Mouse (Mus musculus) limb, embryonic 13.5 days (tissue): ENCODE results near the gene Obscn. TPM values are rescaled to one million over a fixed set of nuclear protein-coding genes. Genes with fewer than 3 reads are reported as not detected.

Experiments used
- ATAC-seq: fragments of 200-750 bp; cut with Nextera tagmentation; 2 replicates; pipeline ENCODE4 v1.8.0; 2017; ENCODE audit warnings: low read depth, moderate number of reproducible peaks, moderate TSS enrichment; ENCODE audit not compliant: low FRiP score
- H3K27ac ChIP-seq: fragments of 300-500 bp; sonication (generic); 2 replicates; pipeline ENCODE4 v1.5.1; 2015; ENCODE audit warnings: inconsistent platforms, mild to moderate bottlenecking, moderate library complexity
- H3K27me3 ChIP-seq: fragments of 300-500 bp; sonication (generic); 2 replicates; pipeline ENCODE4 v1.6.1; 2015; ENCODE audit warnings: mild to moderate bottlenecking, inconsistent platforms
- H3K36me3 ChIP-seq: fragments of 300-500 bp; sonication (generic); 2 replicates; pipeline ENCODE4 v1.6.1; 2015; ENCODE audit warnings: inconsistent platforms, mild to moderate bottlenecking, moderate library complexity
- H3K4me1 ChIP-seq: fragments of 300-500 bp; sonication (generic); 2 replicates; pipeline ENCODE4 v1.6.1; 2015; ENCODE audit warnings: inconsistent platforms
- H3K4me2 ChIP-seq: fragments of 300-500 bp; sonication (generic); replicated peaks from 2 replicates; pipeline ENCODE4 v1.6.1; 2015; ENCODE audit warnings: inconsistent platforms, mild to moderate bottlenecking, moderate library complexity
- H3K4me3 ChIP-seq: fragments of 300-500 bp; sonication (generic); 2 replicates; pipeline ENCODE4 v1.5.1; 2015; ENCODE audit warnings: moderate library complexity, mild to moderate bottlenecking, inconsistent platforms
- H3K9ac ChIP-seq: fragments of 300-500 bp; sonication (generic); 2 replicates; pipeline ENCODE4 v1.6.1; 2015; ENCODE audit warnings: mild to moderate bottlenecking, inconsistent platforms
- H3K9me3 ChIP-seq: fragments of 300-500 bp; sonication (generic); 2 replicates; pipeline ENCODE4 v1.6.1; 2016; ENCODE audit warnings: inconsistent platforms
- WGBS: fragments of 180-500 bp; shearing (Covaris S2); methylation state at CpG from one replicate; pipeline ENCODE4 v1.1.7; 2015; 5-methylcytosine and 5-hydroxymethylcytosine counted together
- polyA plus RNA-seq: library from polyadenylated mRNA; unstranded; fragments of >200 nt; fragmentation: Nextera tagmentation; extraction: Ambion mirVana; gene quantifications from 2 replicates; pipeline ENCODE4 v1.2.1, GENCODE M21; 2015

Gene Obscn
- polyA plus RNA-seq = 1.5 and 1.7 TPM in 2 replicates

DNA sequence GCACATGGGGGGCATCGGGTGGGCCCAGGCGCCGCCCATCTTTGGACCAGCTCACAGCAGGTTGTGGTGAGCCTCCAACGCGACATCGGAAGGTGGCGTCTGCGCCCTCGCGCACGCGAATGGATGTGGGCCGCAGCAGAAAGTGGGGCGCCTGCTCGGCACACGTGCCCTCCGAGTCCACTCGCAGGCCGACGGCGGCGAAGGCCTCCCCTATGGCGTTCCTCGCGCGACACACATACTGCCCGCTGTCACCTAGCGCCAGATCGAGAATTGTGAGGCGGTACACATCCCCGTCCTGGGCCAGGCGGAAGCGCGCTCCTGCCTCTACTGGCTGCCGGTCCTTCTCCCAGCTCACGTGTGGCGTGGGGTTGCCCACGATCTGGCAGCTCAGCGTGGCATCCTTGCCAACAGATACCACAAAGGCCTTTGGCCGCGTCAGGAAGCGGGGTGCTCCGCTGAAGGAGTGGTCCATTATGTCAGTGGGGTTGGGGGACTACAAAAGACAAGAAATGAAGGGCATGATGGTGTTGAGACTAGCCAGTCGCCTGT lies at the start of gene Obscn:
Gene Obscn (minus strand): TSS at position 499 of the 549 bp plus-strand sequence.
- H3K27ac ChIP-seq = no peak within 1 kb of the TSS
- ATAC-seq = no peak
- peak within 1 kb of the TSS; percentile 31 for H3K4me3 ChIP-seq
- H3K4me2 ChIP-seq = peak within 1 kb of the TSS; percentile 54
- H3K36me3 ChIP-seq = no peaks in the 10 kb centered on the region
- H3K4me1 ChIP-seq = peaks cover 12% of the 10 kb centered on the region
- H3K9ac ChIP-seq = peak within 1 kb of the TSS; percentile 43
- peaks cover 82% of the 10 kb centered on the region for H3K27me3 ChIP-seq
- 23% methylated on average over 44 of the region's 44 CpGs for WGBS
- H3K9me3 ChIP-seq = no peaks in the 10 kb centered on the region

DNA sequence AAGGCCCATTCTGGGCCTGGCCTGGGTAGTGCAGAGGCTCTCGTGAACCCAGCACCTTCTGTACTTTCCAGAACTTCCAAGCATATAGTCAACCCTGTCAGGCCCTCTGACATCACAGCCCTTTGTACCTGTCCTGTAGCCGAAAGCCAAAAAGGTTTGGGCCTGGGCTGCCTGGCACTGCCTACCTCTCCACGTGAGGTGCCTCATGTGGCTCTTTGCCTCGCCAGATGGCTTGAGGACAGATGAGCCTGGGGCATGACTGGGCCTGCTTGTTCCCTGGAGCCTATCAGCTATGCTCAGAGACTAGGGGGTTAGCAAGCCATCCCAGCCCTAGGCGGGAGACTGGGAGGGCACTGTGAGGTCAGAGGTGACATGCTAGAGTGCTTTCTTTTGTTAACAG lies 49.3 kb upstream of the Obscn start:
- H3K9ac ChIP-seq = no peak overlapping the region
- H3K27me3 ChIP-seq = peaks cover 16% of the 10 kb centered on the region
- WGBS = 83% methylated on average over 5 of the region's 5 CpGs
- no peaks in the 10 kb centered on the region for H3K9me3 ChIP-seq
- no peak for ATAC-seq
- H3K4me3 ChIP-seq = no peak overlapping the region
- no peak overlapping the region for H3K4me2 ChIP-seq
- peaks cover 11% of the 10 kb centered on the region; the same call in 1 of the 2 replicates for H3K4me1 ChIP-seq
- H3K36me3 ChIP-seq = peaks cover 44% of the 10 kb centered on the region
- no peak overlapping the region for H3K27ac ChIP-seq

DNA sequence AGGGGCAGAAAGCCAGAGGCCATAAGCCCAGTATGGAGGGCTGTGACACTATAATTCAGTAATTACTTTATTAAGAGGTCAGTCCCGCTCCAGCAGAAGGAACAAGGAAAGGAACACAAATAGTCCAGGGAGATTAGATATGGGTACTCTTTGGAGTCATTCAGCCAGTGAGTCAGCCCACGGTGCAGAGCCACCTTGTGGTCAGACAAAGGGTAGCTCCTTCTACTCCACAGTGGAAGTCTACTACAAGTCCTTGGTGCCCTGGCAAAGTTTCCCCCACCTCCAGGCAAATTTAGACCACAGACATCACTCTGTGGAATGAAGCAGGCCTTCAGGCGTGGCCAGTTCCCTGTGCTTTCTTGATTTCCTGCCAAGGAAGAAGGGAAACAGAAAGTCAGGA lies 47.6 kb upstream of the Obscn start:
- H3K27me3 ChIP-seq = peaks cover 33% of the 10 kb centered on the region
- 0 out of 2 replicates have a peak, but pooled peaks cover 3% of the 10 kb centered on the region for H3K4me1 ChIP-seq
- WGBS = 45% methylated on average over 3 of the region's 3 CpGs
- H3K4me2 ChIP-seq = no peak overlapping the region
- H3K36me3 ChIP-seq = peaks cover 44% of the 10 kb centered on the region
- H3K9me3 ChIP-seq = no peaks in the 10 kb centered on the region
- no peak overlapping the region for H3K9ac ChIP-seq
- H3K27ac ChIP-seq = no peak overlapping the region
- no peak overlapping the region for H3K4me3 ChIP-seq
- no peak for ATAC-seq

DNA sequence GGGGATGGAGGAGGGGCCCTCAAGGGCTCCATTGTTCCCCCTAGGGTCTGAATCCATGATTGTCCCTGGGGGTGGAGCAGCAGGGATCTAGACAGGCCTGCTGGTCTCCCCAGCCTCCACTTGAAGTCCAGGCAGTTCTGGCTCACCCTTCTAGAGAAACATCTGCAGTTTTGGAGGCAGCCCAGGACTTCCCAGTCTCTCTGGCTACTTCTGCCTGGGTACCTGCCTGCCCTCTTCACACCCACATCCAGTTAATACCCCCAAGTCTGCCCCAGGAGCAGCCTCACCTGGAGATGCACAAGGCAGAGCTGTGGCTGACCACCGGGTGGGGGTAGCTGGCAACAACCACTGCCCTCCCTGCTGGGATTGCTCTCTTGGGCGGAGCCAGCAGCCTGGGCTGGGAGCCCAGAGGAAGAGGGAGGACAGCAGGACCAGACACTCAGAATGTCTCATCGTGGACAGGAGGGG lies 46.7 kb upstream of the Obscn start, which contains the start of gene Gjc2:
Gene Gjc2 (minus strand): TSS at position 350 of the 468 bp plus-strand sequence.
- H3K4me1 ChIP-seq = no peaks in the 10 kb centered on the region
- ATAC-seq = no peak
- no peak within 1 kb of the TSS for H3K27ac ChIP-seq
- H3K4me3 ChIP-seq = no peak within 1 kb of the TSS
- 40% methylated on average over 3 of the region's 3 CpGs for WGBS
- no peak within 1 kb of the TSS for H3K4me2 ChIP-seq
- H3K27me3 ChIP-seq = peaks cover 42% of the 10 kb centered on the region
- no peak within 1 kb of the TSS; the same call in 1 of the 2 replicates for H3K9ac ChIP-seq
- H3K36me3 ChIP-seq = peaks cover 44% of the 10 kb centered on the region
- no peaks in the 10 kb centered on the region for H3K9me3 ChIP-seq

DNA sequence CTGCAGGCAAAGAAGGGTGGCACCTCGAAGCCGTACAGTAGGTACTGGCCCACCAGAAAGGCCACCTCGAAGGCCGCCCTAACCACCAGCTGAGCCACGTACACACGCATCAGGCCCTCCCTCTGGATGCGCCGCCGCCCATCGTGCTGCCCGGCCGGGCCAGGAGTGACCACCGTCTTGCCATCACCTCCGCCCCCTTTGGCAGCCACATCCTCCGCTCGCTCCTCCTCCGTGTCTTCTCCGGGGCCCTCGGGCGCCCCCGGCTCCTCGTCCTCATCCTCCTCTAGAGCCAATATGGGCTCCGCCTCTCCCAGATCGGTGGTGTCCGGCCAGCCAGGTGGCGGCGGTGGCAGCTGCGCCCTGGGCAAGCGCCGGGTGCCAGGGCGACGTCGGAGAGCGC lies 40.7 kb upstream of the Obscn start:
- H3K9me3 ChIP-seq = no peaks in the 10 kb centered on the region
- WGBS = 6% methylated on average over 33 of the region's 34 CpGs
- no peak for ATAC-seq
- no peak overlapping the region for H3K27ac ChIP-seq
- peaks cover 94% of the 10 kb centered on the region for H3K27me3 ChIP-seq
- H3K36me3 ChIP-seq = no peaks in the 10 kb centered on the region
- 0 out of 2 replicates have a peak, but pooled peaks cover 14% of the 10 kb centered on the region for H3K4me1 ChIP-seq
- no peak overlapping the region for H3K9ac ChIP-seq
- H3K4me2 ChIP-seq = peak overlapping the region; percentile 51
- peak overlapping the region; percentile 34 for H3K4me3 ChIP-seq

DNA sequence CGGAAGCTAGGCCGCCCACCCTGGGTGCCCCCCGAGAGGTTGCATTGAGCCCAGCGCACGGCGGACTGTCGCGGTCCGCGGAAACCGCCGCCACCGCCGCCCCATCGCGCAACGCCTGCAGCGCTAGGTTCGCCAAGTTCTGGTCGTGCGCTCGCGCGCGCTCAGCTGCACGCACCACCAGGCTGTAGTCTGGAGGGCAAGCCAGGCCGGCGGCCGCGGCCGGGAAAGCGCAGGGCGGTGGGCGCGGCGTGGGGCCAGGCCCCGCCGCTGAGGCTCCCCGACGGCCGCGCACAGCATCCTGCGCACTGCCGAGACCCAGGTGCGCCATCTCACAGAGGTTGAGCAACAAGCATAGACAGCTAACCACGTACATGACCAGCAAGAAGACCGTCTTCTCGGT lies 40.3 kb upstream of the Obscn start:
- 3% methylated on average over 48 of the region's 48 CpGs for WGBS
- Histone ChIP-seq H3K4me3 (peak overlapping the region; percentile 34), H3K9me3 (no peaks in the 10 kb centered on the region), H3K4me1 (0 out of 2 replicates have a peak, but pooled peaks cover 14% of the 10 kb centered on the region), H3K36me3 (no peaks in the 10 kb centered on the region), H3K4me2 (peak overlapping the region; percentile 51), H3K9ac (no peak overlapping the region), H3K27me3 (peaks cover 89% of the 10 kb centered on the region), H3K27ac (no peak overlapping the region)
- ATAC-seq = no peak

DNA sequence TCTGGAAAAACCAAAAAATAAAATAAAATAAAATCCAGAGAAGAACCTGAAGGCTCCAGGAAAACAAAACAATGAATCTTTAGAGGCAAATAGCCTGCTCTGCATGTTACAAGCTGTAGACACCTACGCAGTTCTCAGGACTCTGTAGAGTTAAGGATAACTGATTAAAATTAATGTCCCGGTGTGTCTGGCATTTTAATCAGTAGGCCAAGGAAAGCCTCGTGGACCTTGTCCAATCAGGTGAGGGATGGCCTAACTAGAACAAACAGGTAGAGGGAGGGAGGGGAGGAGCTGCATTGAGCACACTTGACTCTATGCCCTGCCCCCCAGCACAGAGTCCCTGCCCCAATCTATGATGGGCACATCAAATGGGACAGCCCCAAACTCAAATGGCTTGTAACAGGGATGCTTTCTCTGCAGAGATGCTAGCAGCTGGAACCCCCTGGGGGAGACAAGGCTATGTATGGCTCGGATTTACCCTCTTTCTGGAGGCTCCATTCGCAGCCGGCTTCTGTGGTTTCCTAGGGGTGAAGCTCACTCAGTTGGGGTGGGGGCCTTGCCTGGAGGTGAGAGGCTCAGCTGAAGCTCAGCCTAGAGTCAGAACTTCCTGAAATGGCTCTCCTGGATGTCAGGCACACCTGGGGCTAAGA lies 38.1 kb upstream of the Obscn start:
- ATAC-seq = no peak
- Histone ChIP-seq H3K27me3 (peaks cover 68% of the 10 kb centered on the region), H3K4me2 (no peak overlapping the region), H3K9ac (no peak overlapping the region), H3K4me3 (no peak overlapping the region), H3K4me1 (0 out of 2 replicates have a peak, but pooled peaks cover 14% of the 10 kb centered on the region), H3K27ac (no peak overlapping the region), H3K36me3 (no peaks in the 10 kb centered on the region), H3K9me3 (no peaks in the 10 kb centered on the region)
- WGBS = 63% methylated on average over 6 of the region's 6 CpGs

DNA sequence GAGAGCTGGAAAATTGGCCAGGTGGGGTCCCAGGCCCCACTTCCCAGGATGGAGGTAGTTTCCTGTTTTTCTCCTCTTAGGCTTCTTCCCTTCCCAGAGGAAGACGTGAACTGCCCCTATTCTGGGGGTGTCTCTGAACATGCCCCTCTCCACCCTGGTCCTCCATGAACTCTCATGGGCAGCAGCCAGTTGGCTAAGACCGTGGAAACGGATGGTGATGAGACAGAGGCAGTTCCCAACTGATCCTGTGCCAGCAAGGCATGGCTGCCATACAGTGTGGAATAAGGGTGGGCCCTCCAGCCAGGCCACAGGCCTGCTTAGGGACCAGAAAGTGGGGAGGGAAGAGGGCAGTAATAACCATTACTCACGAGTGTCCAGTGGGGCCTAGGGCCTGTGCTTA lies 34.3 kb upstream of the Obscn start:
- 68% methylated on average over 4 of the region's 4 CpGs for WGBS
- no peaks in the 10 kb centered on the region for H3K36me3 ChIP-seq
- H3K4me1 ChIP-seq = no peaks in the 10 kb centered on the region
- no peak overlapping the region for H3K27ac ChIP-seq
- H3K4me3 ChIP-seq = no peak overlapping the region
- no peaks in the 10 kb centered on the region for H3K9me3 ChIP-seq
- H3K4me2 ChIP-seq = no peak overlapping the region
- no peak for ATAC-seq
- peaks cover 30% of the 10 kb centered on the region for H3K27me3 ChIP-seq
- H3K9ac ChIP-seq = no peak overlapping the region

DNA sequence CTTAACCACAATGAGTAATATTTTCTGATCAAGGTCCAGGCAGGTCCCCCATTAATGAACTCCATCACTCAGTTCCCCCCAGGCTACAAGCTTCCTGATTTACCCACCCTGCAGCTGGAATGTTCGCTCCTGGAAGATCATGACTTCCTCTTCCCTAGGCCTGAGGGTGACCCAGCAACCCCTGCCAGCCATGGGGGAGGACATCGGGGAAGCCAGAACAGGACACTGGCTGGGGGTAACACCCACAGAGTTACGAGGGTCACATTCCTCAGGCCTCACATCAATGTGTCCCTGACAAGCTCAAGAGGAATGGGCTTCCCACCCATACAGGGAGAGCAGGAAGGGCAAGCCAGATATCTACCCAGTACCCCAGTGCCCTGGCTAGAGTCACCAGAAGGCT lies 33.6 kb upstream of the Obscn start:
- Histone ChIP-seq H3K4me2 (no peak overlapping the region), H3K9me3 (no peaks in the 10 kb centered on the region), H3K36me3 (no peaks in the 10 kb centered on the region), H3K4me3 (no peak overlapping the region), H3K27me3 (peaks cover 23% of the 10 kb centered on the region), H3K4me1 (no peaks in the 10 kb centered on the region), H3K9ac (0 out of 2 replicates have a peak overlapping the region, but pooled peaks have one; percentile 8), H3K27ac (no peak overlapping the region)
- ATAC-seq = no peak
- 48% methylated on average over 3 of the region's 3 CpGs for WGBS

DNA sequence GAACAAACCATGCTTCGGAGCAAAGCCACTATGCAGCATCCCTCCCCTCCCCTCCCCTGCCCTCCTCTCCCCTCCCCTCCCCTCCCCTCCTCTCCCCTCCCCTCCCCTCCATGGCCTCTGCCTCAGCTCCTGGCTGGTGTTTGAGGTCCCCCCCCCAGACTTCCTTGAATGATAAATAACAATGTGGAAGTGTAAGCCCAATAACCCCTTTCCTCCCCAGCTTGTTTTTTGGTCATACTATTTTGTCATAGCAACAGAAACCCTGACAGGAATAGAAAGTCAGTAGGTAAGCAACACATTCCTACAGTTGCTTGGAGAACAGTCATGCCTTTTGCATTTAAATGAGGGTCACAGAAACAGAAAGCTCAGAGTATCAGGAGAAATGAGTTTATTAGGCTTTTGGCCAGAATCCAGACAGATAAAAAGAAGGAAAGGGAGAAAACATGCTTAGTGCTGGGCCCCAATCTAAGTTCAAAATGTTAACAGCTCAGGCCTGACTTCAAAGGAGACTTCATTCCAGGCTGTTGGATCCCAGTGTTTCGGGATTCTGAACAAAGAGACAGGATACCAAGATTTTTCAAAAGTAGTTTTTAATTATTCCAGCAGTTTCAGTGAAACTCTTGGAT lies 29.5 kb upstream of the Obscn start:
- H3K4me1 ChIP-seq = peaks cover 12% of the 10 kb centered on the region
- H3K4me3 ChIP-seq = no peak overlapping the region
- no peaks in the 10 kb centered on the region for H3K36me3 ChIP-seq
- H3K9ac ChIP-seq = no peak overlapping the region
- no peaks in the 10 kb centered on the region for H3K9me3 ChIP-seq
- H3K27ac ChIP-seq = no peak overlapping the region
- no peak overlapping the region for H3K4me2 ChIP-seq
- WGBS = 74% methylated on average over 2 of the region's 2 CpGs
- no peak for ATAC-seq
- H3K27me3 ChIP-seq = no peaks in the 10 kb centered on the region

DNA sequence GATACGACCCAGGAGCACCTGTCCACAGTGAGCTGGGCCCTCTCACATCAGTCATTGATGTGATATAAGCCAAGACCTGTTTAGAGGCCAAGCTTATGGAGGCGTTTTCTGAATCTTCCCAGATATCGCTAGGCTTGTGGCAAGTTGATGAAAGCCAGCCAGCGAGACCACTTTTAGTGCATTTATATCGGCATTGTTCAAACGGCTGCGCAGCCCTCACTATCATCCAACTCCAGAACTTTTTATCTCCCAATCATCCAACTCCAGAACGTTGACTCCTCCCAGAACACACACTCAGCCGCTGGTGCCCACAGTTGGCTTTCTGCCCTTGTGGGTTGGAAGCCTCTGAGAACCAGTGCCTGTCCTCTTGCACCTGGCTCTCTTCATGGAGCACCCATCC lies 28.2 kb upstream of the Obscn start:
- Histone ChIP-seq H3K27me3 (no peaks in the 10 kb centered on the region), H3K4me2 (peak overlapping the region; percentile 73), H3K36me3 (no peaks in the 10 kb centered on the region), H3K4me1 (peaks cover 12% of the 10 kb centered on the region), H3K9ac (no peak overlapping the region), H3K27ac (no peak overlapping the region), H3K4me3 (peak overlapping the region; percentile 66), H3K9me3 (no peaks in the 10 kb centered on the region)
- no peak for ATAC-seq
- WGBS = 78% methylated on average over 9 of the region's 9 CpGs
